Comparison of ENCODE assay signal across 23 mouse cellular contexts in genomic region chr13:51182236-51182635, GRCm38 (mm10). TPM values are rescaled to one million over a fixed set of nuclear protein-coding genes. Genes with fewer than 3 reads are reported as not detected.
A peak's percentile ranks its signal among the peaks of the same experiment; 100 is the strongest.
DNase-seq lines count a peak whose midpoint lies in the region; ATAC-seq and TF ChIP-seq lines count a peak whose summit lies in the region.
"Had no signal": no experiment of that assay in that cellular context is flagged by ENCODE, and none has a peak within 500 bp of the region (broad histone marks: within the 10 kb centered on the region; RNA-seq: fewer than 3 reads in every experiment).

No protein-coding gene starts in this region.

- H3K4me1 ChIP-seq in midbrain, embryonic 11.5 days (ENCODE audit: control insufficient read depth, insufficient read depth, low read length): no peaks in the 10 kb centered on the region
- no peaks in the 10 kb centered on the region for H3K4me1 ChIP-seq in midbrain, postnatal 0 days (ENCODE audit: insufficient read depth, low read length)
- H3K4me1 ChIP-seq in kidney, adult 2 months (ENCODE audit: control insufficient read depth, insufficient read depth, low read length): no peaks in the 10 kb centered on the region

- WGBS in midbrain, embryonic 11.5 days: 84% methylated on average over 7 of the region's 7 CpGs
- WGBS in midbrain, postnatal 0 days: 78% methylated on average over 7 of the region's 7 CpGs
- 83% methylated on average over 7 of the region's 7 CpGs for WGBS in kidney, adult 2 months

- no peak for ATAC-seq in midbrain, embryonic 11.5 days (ENCODE audit: low FRiP score)
- ATAC-seq in midbrain, postnatal 0 days (ENCODE audit: low FRiP score): no peak
- ATAC-seq: activated CD4-positive, CD25-positive, alpha-beta regulatory T cell, adult 4 months; CD4-positive, CD25-positive, alpha-beta regulatory T cell, adult 4 months; Patski had no signal

- H3K9ac ChIP-seq in midbrain, embryonic 11.5 days (ENCODE audit: low read length): no peak overlapping the region
- no peak overlapping the region for H3K9ac ChIP-seq in midbrain, postnatal 0 days (replicated peaks; ENCODE audit: low read length, poor library complexity, severe bottlenecking)

- H3K9me3 ChIP-seq in midbrain, embryonic 11.5 days (ENCODE audit: control insufficient read depth, low read length): no peaks in the 10 kb centered on the region
- no peaks in the 10 kb centered on the region for H3K9me3 ChIP-seq in midbrain, postnatal 0 days (ENCODE audit: low read length)
- H3K9me3 ChIP-seq: G1E had no signal

- DNase-seq in midbrain, embryonic 11.5 days (ENCODE audit: low spot score, missing footprints): peak; percentile 37
- no peak for DNase-seq in midbrain, postnatal 0 days (ENCODE audit: low spot score)
- DNase-seq in retina, adult 2 months (ENCODE audit: low read depth, low spot score): peak; percentile 76
- DNase-seq in retina, embryonic 14.5 days (ENCODE audit: low spot score): no peak
- peak; percentile 73 for DNase-seq in retina, postnatal 1 day
- DNase-seq in retina, postnatal 7 days (ENCODE audit: low read depth, low spot score): peak; percentile 54
- DNase-seq in kidney, adult 2 months: no peak
- no peak for DNase-seq in kidney, postnatal 4 days
- DNase-seq: adrenal gland, adult 2 months; adrenal gland, adult 8-10 months; adrenal gland, postnatal 10 days; adrenal gland, postnatal 14 days; adrenal gland, postnatal 25 days; adrenal gland, postnatal 36 days; B cell, adult 2 months; cerebellum, adult 11 months; cerebellum, adult 11-12 months had no signal

- no peak overlapping the region for H3K4me3 ChIP-seq in midbrain, embryonic 11.5 days (ENCODE audit: low read depth, low read length)
- H3K4me3 ChIP-seq in midbrain, postnatal 0 days (ENCODE audit: low read depth, low read length): no peak overlapping the region
- no peak overlapping the region for H3K4me3 ChIP-seq in kidney, adult 2 months (ENCODE audit: insufficient read depth, low read depth, low read length)

- H3K4me2 ChIP-seq in midbrain, embryonic 11.5 days: no peak overlapping the region
- no peak overlapping the region for H3K4me2 ChIP-seq in midbrain, postnatal 0 days (ENCODE audit: low read depth, low read length, poor library complexity, severe bottlenecking)

- no peaks in the 10 kb centered on the region for H3K27me3 ChIP-seq in midbrain, embryonic 11.5 days (ENCODE audit: control insufficient read depth, insufficient read depth, low read length)
- H3K27me3 ChIP-seq in midbrain, postnatal 0 days (ENCODE audit: insufficient read depth, low read length): no peaks in the 10 kb centered on the region
- H3K27me3 ChIP-seq in kidney, adult 2 months (replicated peaks; ENCODE audit: control insufficient read depth, insufficient read depth, low read length): no peaks in the 10 kb centered on the region
- H3K27me3 ChIP-seq: CH12.LX, Patski had no signal

- TF ChIP-seq CTCF in midbrain, postnatal 0 days (IDR thresholded peaks at IDR 0.05): no peak
- no peak for TF ChIP-seq CTCF in kidney, adult 2 months (conservative IDR thresholded peaks at IDR 0.05; ENCODE audit: insufficient read depth, insufficient read length, low read depth, low read length)

- no peak for TF ChIP-seq POLR2A in kidney, adult 2 months (IDR thresholded peaks at IDR 0.05; ENCODE audit: low read depth, low read length)

- H3K27ac ChIP-seq in midbrain, embryonic 11.5 days (ENCODE audit: low read depth, low read length): no peak overlapping the region
- no peak overlapping the region for H3K27ac ChIP-seq in midbrain, postnatal 0 days (ENCODE audit: low read depth, low read length)
- no peak overlapping the region for H3K27ac ChIP-seq in kidney, adult 2 months (ENCODE audit: insufficient read depth, low read depth, low read length)

- no peaks in the 10 kb centered on the region for H3K36me3 ChIP-seq in midbrain, embryonic 11.5 days (ENCODE audit: control insufficient read depth, insufficient read depth, low read length)
- H3K36me3 ChIP-seq in midbrain, postnatal 0 days (ENCODE audit: insufficient read depth, low read length): no peaks in the 10 kb centered on the region
- H3K36me3 ChIP-seq in kidney, adult 2 months (ENCODE audit: control insufficient read depth, insufficient read depth, low read length): no peaks in the 10 kb centered on the region
- H3K36me3 ChIP-seq: G1E had no signal

RNA-seq across cellular contexts. Expression of gene Nxnl2, which starts 11.4 kb away (rescaled TPM):
- polyA plus RNA-seq in midbrain, embryonic 11.5 days (2014; fragmentation: Nextera tagmentation; extraction: Ambion mirVana): 0.29 and 0.51 TPM in 2 replicates
- total RNA-seq in midbrain, postnatal 0 days (2014; rRNA removed): 3.4 and 6.7 TPM in 2 replicates
- 8.3 and 9.3 TPM in 2 replicates for polyA plus RNA-seq in midbrain, postnatal 0 days (2015; fragmentation: Nextera tagmentation; extraction: Ambion mirVana)
- polyA plus RNA-seq in kidney, adult 2 months (2012; rRNA removed): 0.53 and 0.69 TPM in 2 replicates
- total RNA-seq: MEL had no signal
- polyA plus RNA-seq: G1E had no signal

Comparison
In these comparisons a context has a peak if more than half of its experiments do, and no peak if none do; other contexts are left out.
1. DNase-seq: peak in midbrain, embryonic 11.5 days (single experiment), retina, adult 2 months (single experiment), retina, postnatal 1 day (single experiment) and retina, postnatal 7 days (single experiment); none in midbrain, postnatal 0 days (single experiment), retina, embryonic 14.5 days (single experiment), kidney, adult 2 months (single experiment) and kidney, postnatal 4 days (0 of 2).